Comparison of ENCODE assay signal across 9 mouse cellular contexts in genomic region chr4:137277166-137277513, GRCm38 (mm10). TPM values are rescaled to one million over a fixed set of nuclear protein-coding genes. Genes with fewer than 3 reads are reported as not detected.
DNase-seq lines count a peak whose midpoint lies in the region; ATAC-seq and TF ChIP-seq lines count a peak whose summit lies in the region.
"Had no signal": no experiment of that assay in that cellular context is flagged by ENCODE, and none has a peak within 500 bp of the region (broad histone marks: within the 10 kb centered on the region; RNA-seq: fewer than 3 reads in every experiment).

Wnt4 (plus strand) TSS chr4:137277489.

- peaks cover 8% of the 10 kb centered on the region for H3K27me3 ChIP-seq in heart, adult 2 months (ENCODE audit: control insufficient read depth, insufficient read depth, low read length)
- peaks cover 55% of the 10 kb centered on the region for H3K27me3 ChIP-seq in kidney, embryonic 16.5 days (ENCODE audit: insufficient read depth, low read length)
- peaks cover 80% of the 10 kb centered on the region for H3K27me3 ChIP-seq in lung, embryonic 15.5 days

- 12% methylated on average over 37 of the region's 45 CpGs for WGBS in heart, adult 2 months
- 0% methylated on average over 22 of the region's 45 CpGs for WGBS in kidney, embryonic 16.5 days
- 0% methylated on average over 2 of the region's 45 CpGs for WGBS in lung, embryonic 15.5 days

- H3K4me1 ChIP-seq in heart, adult 2 months (ENCODE audit: control insufficient read depth, insufficient read depth, low read length): peaks cover 1% of the 10 kb centered on the region; the same call in 1 of the 2 replicates
- H3K4me1 ChIP-seq in kidney, embryonic 16.5 days (ENCODE audit: insufficient read depth, low read length): peaks cover 58% of the 10 kb centered on the region
- H3K4me1 ChIP-seq in lung, embryonic 15.5 days: peaks cover 40% of the 10 kb centered on the region

- H3K9me3 ChIP-seq in kidney, embryonic 16.5 days (ENCODE audit: low read length): no peaks in the 10 kb centered on the region
- H3K9me3 ChIP-seq in lung, embryonic 15.5 days: no peaks in the 10 kb centered on the region

- TF ChIP-seq EP300 in heart, adult 2 months (IDR thresholded peaks at IDR 0.05; ENCODE audit: insufficient read depth, low read depth, low read length): no peak

- peak; percentile 65 to 66 for DNase-seq in heart, adult 2 months
- no peak for DNase-seq in heart, postnatal 25 days (ENCODE audit: low spot score)
- DNase-seq in brain, embryonic 14.5 days (ENCODE audit: low read depth): peak; percentile 49
- DNase-seq in gastrocnemius, postnatal 36 days: peak; percentile 50 to 60
- DNase-seq in right cerebral cortex, postnatal 4 days: peak; percentile 48

- H3K36me3 ChIP-seq in heart, adult 2 months (ENCODE audit: control insufficient read depth, insufficient read depth, low read length): no peaks in the 10 kb centered on the region
- H3K36me3 ChIP-seq in kidney, embryonic 16.5 days (ENCODE audit: insufficient read depth, low read length): no peaks in the 10 kb centered on the region
- H3K36me3 ChIP-seq in lung, embryonic 15.5 days: no peaks in the 10 kb centered on the region

- intact Hi-C loops in heart, adult 2 months (cut with DNase I): no loop called here
- intact Hi-C loops in heart, postnatal 25 days (cut with DNase I): no loop called here
- intact Hi-C loops in gastrocnemius, postnatal 36 days (cut with DNase I): no loop called here

- no peak within 1 kb of the TSS for H3K27ac ChIP-seq in heart, adult 2 months
- peak within 1 kb of the TSS; percentile 68 for H3K27ac ChIP-seq in kidney, embryonic 16.5 days (ENCODE audit: low read length)
- H3K27ac ChIP-seq in lung, embryonic 15.5 days: no peak within 1 kb of the TSS

- peak within 1 kb of the TSS; percentile 38 for H3K4me3 ChIP-seq in heart, adult 2 months
- peak within 1 kb of the TSS; percentile 67 for H3K4me3 ChIP-seq in kidney, embryonic 16.5 days (ENCODE audit: low read length)
- H3K4me3 ChIP-seq in lung, embryonic 15.5 days: peak within 1 kb of the TSS; percentile 49

- TF ChIP-seq POLR2A in heart, adult 2 months (IDR thresholded peaks at IDR 0.05; ENCODE audit: insufficient read depth, low read depth, low read length): no peak
- TF ChIP-seq POLR2A in brain, embryonic 14.5 days (IDR thresholded peaks at IDR 0.05; ENCODE audit: borderline replicate concordance, extremely low read depth, insufficient read depth, insufficient read length, poor library complexity, severe bottlenecking): no peak

- peak within 1 kb of the TSS; percentile 94 for H3K4me2 ChIP-seq in kidney, embryonic 16.5 days (replicated peaks; ENCODE audit: low read depth, low read length)
- H3K4me2 ChIP-seq in lung, embryonic 15.5 days: peak within 1 kb of the TSS; percentile 93

- peak within 1 kb of the TSS; percentile 39 for H3K9ac ChIP-seq in heart, adult 2 months (ENCODE audit: low read depth, low read length)
- H3K9ac ChIP-seq in kidney, embryonic 16.5 days (replicated peaks; ENCODE audit: low read length): peak within 1 kb of the TSS; percentile 78
- H3K9ac ChIP-seq in lung, embryonic 15.5 days: peak within 1 kb of the TSS; percentile 43; the same call in 1 of the 2 replicates

- no peaks in the 10 kb centered on the region for H3K79me2 ChIP-seq in heart, adult 2 months (replicated peaks; ENCODE audit: control insufficient read depth, insufficient read depth, low read length)

- TF ChIP-seq CTCF in heart, adult 2 months (IDR thresholded peaks at IDR 0.05): peak; percentile 30
- TF ChIP-seq CTCF in brain, embryonic 14.5 days (IDR thresholded peaks at IDR 0.05; ENCODE audit: borderline replicate concordance, extremely low read depth, insufficient read depth, insufficient read length): 0 out of 2 replicates have a peak, but pooled peaks have one; percentile 15

- ATAC-seq in kidney, embryonic 16.5 days (ENCODE audit: low FRiP score, low TSS enrichment): peak; percentile 88
- ATAC-seq in lung, embryonic 15.5 days (ENCODE audit: borderline replicate concordance, extremely low read depth, low FRiP score, low TSS enrichment): peak; percentile 85
- no peak for ATAC-seq in monocyte, adult 5-6 weeks (replicated peaks; ENCODE audit: insufficient number of reproducible peaks, low FRiP score, low TSS enrichment, poor library complexity, severe bottlenecking)

RNA-seq across cellular contexts. Expression of gene Wnt4, which starts in this region (rescaled TPM):
- under 1 TPM; 0.23 to 0.25 TPM for total RNA-seq in heart, adult 2 months (2021)
- polyA plus RNA-seq in heart, adult 2 months (2012; rRNA removed): 0.26 and 0.47 TPM in 2 replicates
- total RNA-seq in heart, postnatal 25 days (2021): under 1 TPM; 0.22 to 0.26 TPM
- 2.1 and 4.6 TPM in 2 replicates for polyA plus RNA-seq in brain, embryonic 14.5 days (2012; rRNA removed)
- total RNA-seq in gastrocnemius, postnatal 36 days (2021): 1 to 10 TPM; 5.7 to 9.8 TPM
- 7.9 and 10.8 TPM in 2 replicates for polyA plus RNA-seq in kidney, embryonic 16.5 days (2015; fragmentation: Nextera tagmentation; extraction: Ambion mirVana)
- 1.8 and 1.9 TPM in 2 replicates for polyA plus RNA-seq in lung, embryonic 15.5 days (2015; fragmentation: Nextera tagmentation; extraction: Ambion mirVana)
- not detected in 3 replicates for total RNA-seq in monocyte, adult 5-6 weeks (2017)
- total RNA-seq: CH12.LX had no signal

Comparison
In these comparisons a context has a peak if more than half of its experiments do, and no peak if none do; other contexts are left out.
1. Peak in DNase-seq, H3K4me3 ChIP-seq and H3K9ac ChIP-seq in heart, adult 2 months; RNA of the gene not detected or under 1 TPM.